Mouse (Mus musculus): ENCODE results near the gene Ap1m2. TPM values are rescaled to one million over a fixed set of nuclear protein-coding genes. Genes with fewer than 3 reads are reported as not detected.
A peak's percentile ranks its signal among the peaks of the same experiment; 100 is the strongest.
"Not testable (repeated sequence)": the region's sequence is repeated elsewhere in the genome, so short reads cannot be mapped to it uniquely, and the experiment has no call there.

The Ap1m2 gene
- total RNA-seq, 4 experiments from 2014 or later: 1.2 to 1.5 (median 1.4) TPM

DNA sequence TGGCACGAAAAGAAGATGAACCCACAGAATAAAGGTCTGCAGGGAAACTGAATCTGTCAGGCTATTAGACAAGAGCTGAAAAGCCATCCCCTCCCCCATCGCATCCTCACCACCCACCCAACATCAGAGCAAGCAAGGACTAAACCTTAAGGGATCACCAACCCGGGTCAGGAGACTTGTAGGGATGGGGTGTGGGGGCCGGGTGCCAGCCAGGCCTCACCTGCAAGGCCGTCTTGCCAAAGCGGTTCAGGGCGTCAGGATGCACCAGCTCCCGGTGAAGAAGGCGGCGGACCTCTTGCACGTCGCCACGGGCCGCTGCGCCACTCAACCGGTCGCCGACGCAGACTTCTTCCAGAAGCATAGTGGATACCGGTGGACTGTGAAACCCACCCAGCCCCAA, 21.5 kb downstream of the Ap1m2 start:
- DNase-seq (ENCODE audit: low spot score in 2 of 2): peak; percentile 58 to 65

GRCm38 (mm10) chr9:21289337-21289671, 22.8 kb downstream of the Ap1m2 start:
- DNase-seq (ENCODE audit: low spot score in 2 of 2): no peak

GRCm38 (mm10) chr9:21288404-21289336, 23.5 kb downstream of the Ap1m2 start:
- no peak for DNase-seq (ENCODE audit: low spot score in 2 of 2)

GRCm38 (mm10) chr9:21287571-21288402, 24.4 kb downstream of the Ap1m2 start, which contains the start of gene Kri1:
Kri1 (minus strand) TSS chr9:21287969.
- DNase-seq (ENCODE audit: low spot score in 2 of 2): peak; percentile 91 to 98

- DNase-seq (ENCODE audit: low spot score in 2 of 2): no peak
Observed at GRCm38 (mm10) chr9:21286753-21287152, 25.4 kb downstream of the Ap1m2 start.

GRCm38 (mm10) chr9:21283994-21284393, 28.1 kb downstream of the Ap1m2 start:
- DNase-seq (ENCODE audit: low spot score in 2 of 2): no peak

DNA sequence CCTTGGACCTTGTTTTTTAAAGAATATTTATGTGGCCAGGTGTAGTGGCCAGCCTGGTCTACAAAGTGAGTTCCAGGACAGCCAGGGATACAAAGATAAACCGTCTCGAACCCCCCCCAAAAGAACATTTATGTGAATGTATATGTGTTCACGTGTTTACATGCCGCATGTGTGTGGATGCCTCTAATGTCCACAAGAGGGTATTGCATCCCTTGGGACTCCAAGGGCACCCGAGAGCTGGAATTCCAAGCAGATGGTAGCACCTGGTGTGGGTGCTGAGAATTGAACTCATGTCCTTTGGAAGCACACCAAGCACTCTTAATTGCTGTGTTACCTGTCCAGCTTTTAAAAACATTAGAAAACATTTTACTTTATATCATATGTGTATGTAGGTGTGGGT, 28.5 kb downstream of the Ap1m2 start:
- no peak for DNase-seq (ENCODE audit: low spot score in 2 of 2)

- no peak for DNase-seq (ENCODE audit: low spot score in 2 of 2)
Observed at GRCm38 (mm10) chr9:21277776-21278175, 34.4 kb downstream of the Ap1m2 start.

DNA sequence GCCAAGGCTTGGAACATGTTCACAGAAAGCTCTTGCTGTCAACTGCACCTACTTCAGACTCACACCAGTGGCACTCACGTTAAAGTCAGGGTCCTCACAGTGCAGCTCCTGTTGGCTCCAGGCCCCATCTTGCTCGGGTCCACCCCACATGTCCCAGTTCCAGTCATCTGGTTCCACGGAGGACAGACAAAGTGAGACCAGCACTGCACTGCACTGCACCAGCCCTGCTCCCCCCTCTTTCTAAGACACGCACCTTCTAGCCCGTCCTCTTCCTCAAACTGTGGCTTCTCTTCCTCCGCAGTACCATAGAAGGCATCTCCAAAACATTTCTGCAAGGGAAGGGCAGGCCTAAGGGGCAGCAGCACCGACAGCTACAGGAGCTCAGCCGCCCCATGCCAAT, 35.8 kb downstream of the Ap1m2 start:
- DNase-seq (ENCODE audit: low spot score in 2 of 2): no peak

GRCm38 (mm10) chr9:21275727-21276126, 36.4 kb downstream of the Ap1m2 start:
- no peak for DNase-seq (ENCODE audit: low spot score in 2 of 2)

DNA sequence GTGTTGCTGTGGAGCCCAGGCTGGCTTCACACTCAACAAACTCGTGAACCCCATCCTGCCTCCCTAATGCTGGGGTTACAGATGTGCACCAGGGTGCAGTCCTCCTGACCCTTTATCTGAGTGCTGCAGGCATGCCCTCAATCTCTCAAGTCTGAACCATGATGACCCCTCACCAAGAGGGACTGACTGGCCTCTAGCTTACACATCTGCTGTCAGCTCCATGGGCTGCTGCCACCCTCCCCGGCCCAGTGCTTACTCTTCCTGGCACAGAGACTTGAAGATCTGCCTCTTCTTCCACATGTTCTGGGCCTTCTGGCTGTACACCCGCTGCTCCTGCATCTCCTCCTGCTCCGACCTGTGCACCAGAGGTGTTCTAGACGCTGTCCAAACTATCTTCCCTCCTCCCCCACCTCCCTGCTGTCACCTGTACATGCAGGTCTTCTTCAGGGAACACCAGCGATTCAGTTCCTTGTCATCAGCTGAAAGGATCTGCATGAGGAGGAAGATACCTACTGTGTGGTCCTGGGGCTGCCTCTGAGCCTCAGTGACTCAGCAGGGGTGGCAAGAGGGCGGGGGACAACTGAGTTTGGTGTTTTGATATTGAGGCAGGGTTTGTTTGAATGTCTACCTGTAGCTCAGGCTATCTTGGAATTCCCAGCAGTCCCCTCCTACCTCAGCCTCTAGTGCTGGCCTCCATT, 37.0 kb downstream of the Ap1m2 start:
- no peak for DNase-seq (ENCODE audit: low spot score in 2 of 2)

DNA sequence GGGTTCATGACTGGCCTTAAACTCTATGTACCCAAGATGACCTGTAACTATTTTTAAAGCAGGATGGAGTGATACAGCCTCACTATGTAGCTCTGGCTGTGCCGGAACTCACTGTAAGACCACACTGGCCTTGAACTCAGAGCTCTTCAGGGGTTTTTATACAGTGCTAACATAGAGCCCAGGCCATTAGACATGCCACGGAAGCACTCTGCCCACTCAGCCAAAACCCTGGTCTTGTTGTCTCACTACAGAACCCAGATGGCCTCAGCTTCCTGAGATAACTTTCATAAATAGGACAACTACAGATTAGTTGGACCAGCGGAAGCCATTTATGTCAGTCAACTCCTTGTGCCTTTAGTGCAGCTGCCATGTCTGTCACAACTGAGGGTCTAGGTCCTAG, 37.8 kb downstream of the Ap1m2 start:
- DNase-seq (ENCODE audit: low spot score in 2 of 2): no peak

DNA sequence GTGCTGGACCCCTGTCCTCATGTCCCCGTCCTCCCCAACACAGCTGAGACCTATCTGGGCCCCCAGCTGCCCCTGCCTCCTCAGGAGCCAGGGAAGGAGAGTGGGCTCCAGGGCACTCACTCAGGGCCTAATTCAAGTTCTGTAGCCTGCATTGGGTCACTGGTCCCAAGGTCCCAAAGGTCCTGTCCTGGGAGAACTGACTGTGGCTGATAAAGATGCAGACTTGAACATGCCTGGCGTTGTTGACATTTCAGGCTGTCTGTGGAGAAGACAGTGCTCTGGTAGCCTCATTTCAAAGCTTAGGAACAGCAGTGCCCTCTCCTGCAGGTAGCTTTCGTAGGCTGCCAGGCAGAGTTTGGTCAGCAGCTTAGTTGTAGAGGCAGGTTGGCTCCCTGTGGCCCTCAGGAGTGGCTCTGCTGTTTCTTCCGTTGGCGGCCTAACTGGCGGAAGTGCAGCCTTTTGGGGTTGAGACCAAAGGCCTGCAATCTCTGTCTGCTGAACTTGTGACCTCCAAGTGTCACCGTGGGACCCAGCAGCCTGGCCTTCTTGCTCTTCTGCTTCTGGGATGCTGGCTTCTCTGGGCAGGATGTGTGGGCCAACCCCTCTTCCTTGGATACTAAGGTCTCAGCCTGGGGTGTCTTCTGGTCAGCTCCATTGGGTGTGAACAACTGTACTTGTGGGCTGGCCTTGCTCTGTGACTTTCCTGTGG, 38.5 kb downstream of the Ap1m2 start:
- DNase-seq (ENCODE audit: low spot score in 2 of 2): no peak

GRCm38 (mm10) chr9:21273094-21273493, 39.0 kb downstream of the Ap1m2 start:
- no peak for DNase-seq (ENCODE audit: low spot score in 2 of 2)

DNA sequence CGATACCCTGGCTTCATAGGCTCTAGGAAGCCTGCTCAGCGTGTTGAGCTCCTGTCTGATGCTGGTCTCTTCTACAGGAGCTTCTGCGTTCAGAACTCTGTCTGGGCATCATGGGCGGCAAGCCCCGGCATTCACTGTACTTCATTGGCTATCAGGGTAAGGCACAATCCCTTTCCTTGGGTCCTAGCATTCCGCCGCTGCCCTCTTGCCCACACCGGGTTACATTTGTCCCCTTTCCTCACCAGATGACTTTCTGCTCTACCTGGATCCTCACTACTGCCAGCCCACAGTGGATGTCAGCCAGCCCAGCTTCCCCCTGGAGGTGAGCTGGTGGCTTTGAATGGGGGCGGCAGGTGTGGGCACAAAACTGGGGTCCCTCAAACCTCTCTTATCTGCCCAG, 39.7 kb downstream of the Ap1m2 start:
- DNase-seq (ENCODE audit: low spot score in 2 of 2): no peak

GRCm38 (mm10) chr9:21269590-21269989, 42.5 kb downstream of the Ap1m2 start:
- not testable (repeated sequence) for DNase-seq (ENCODE audit: low spot score in 2 of 2)

DNA sequence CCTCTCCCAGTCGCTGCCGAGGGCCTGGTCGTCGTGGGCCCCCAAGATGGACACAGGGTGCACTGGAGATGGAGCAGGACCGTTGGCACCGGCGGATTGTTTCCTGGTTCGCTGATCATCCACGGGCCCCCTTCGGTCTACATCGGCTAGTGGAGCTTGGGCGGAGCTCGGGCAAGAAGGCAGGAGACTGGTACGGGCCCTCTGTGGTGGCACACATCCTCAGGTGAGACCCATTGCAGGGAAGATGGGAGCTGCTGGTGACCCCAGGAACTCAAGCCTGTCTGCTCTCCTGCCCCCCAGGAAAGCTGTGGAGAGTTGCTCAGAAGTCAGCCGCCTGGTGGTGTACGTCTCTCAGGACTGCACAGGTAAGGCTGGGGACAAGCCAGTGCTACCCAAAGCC, 43.8 kb downstream of the Ap1m2 start:
- DNase-seq (ENCODE audit: low spot score in 2 of 2): no peak

DNA sequence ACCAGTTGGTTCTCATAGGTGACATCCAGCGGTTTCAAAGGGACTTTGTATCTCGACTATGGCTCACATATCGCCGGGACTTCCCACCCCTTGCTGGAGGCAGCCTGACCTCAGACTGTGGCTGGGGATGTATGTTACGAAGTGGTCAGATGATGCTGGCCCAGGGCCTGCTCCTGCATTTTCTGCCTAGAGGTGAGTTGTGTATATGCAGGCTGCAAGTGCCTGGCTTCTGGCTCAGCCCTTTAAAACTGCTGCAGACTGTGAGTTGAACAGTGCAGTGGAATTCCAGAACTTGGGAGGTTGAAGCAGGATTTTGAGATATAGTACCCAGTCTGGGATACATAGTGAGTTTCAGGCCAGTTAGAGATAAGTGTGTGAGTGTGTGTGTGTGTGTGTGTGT, 45.2 kb downstream of the Ap1m2 start:
- DNase-seq (ENCODE audit: low spot score in 2 of 2): no peak

DNA sequence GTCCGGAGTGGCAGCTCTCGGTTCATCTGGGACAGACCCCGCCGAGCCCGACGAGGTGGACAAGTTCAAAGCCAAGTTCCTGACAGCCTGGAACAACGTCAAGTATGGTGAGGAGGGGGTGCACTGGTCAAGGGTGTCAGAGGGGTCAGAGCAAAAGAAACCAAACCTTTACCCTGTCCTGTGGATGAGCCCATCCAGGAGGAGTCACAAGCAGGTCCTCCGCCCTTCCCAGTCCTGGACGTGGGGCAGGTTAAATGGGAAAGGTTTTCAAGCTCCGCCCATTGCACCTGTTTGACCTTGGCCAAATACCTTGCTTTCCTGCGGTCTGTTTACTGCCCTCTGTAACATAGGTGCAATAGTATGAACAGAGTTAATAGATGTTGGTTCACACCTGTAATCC, 46.5 kb downstream of the Ap1m2 start:
- no peak for DNase-seq (ENCODE audit: low spot score in 2 of 2)

GRCm38 (mm10) chr9:21265000-21265561, 47.1 kb downstream of the Ap1m2 start, which contains the start of gene Atg4d:
Atg4d (plus strand) TSS chr9:21265293.
- DNase-seq (ENCODE audit: low spot score in 2 of 2): peak; percentile 89 to 98

Measured in left cerebral cortex, adult 8-10 months (tissue).